Mouse (Mus musculus): ENCODE measurements around the gene Reep3. TPM values are rescaled to one million over a fixed set of nuclear protein-coding genes. Genes with fewer than 3 reads are reported as not detected.
A peak's percentile ranks its signal among the peaks of the same experiment; 100 is the strongest.

Gene Reep3
- polyA plus RNA-seq, 1 experiment, result 22.6 TPM

DNA sequence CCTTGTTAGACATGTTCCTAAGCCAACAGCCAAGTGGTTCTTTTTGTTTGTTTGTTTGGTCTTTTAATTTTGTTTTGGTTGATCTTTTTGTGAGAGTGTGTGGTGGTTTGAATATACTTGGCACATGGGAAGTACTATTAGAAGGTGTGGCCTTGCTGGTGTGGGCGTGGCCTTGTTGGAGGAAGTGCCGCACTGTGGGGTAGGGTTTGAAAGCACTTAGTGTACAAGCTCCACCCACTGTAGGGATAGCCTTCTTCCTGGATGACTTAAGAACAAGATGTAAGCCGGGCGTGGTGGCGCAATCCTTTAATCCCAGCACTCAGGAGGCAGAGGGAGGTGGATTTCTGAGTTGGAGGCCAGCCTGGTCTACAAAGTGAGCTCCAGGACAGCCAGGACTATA, 113.7 kb downstream of the Reep3 start:
- no peak for DNase-seq (ENCODE audit: extremely low spot score in 1 of 2, low spot score in 1 of 2)

DNA sequence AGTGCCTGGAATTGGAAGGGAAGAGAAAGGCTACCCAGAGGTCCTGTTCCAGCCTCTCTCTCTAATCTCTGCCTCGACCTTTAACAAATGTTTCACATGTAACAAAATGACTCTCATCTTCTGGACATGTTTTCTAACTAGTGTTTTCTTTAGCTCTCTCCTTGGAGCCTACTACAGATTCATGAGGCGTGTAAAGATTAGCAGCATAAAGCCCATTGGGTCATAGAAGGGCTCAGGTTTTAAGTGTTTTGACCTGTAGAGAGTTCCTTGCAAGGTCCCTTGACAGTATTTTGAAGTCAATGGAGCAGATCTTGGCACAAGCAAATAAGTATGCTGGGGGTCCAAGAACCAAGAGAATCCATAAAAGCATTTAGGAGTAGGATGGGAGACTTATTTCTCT, 118.5 kb downstream of the Reep3 start:
- DNase-seq (ENCODE audit: extremely low spot score in 1 of 2, low spot score in 1 of 2), result no peak

DNA sequence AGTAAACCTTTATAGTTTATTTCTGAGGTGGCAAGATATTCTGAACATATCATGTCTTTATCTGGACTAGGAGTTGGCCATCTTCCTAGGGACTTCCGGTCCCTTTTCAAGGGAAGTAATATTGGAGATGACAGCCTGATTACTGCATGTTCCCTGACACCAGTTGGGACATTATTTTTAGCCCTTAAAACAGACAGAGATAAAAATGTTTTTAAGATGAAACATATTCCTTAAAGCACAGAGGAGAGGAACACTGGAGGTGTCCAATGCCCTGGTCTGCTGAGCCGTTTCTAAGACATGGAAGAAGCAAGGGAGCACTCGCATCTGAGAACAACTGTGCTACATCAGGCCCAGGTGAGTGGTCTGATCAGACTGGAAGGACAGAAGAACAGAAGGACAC, 119.7 kb downstream of the Reep3 start:
- DNase-seq (ENCODE audit: extremely low spot score in 1 of 2, low spot score in 1 of 2), result no peak

DNA sequence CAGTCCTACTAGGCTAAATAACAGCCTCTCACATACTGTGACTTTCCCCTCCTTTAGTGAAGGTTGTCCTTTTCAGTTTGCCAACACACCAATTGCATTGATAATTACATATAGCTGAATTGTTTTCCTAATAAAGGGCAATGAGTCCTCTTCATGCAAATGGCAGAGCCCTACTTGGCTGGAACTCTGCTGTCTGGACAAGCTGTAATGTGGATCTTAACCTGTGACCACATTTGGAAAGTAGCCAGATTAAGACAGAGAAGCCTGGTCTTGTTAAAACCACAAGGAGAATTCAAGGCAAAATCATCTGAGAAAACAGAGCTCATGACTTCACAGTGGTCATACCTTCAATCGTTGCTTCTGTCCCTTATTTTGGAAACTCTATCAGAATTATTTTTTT, 121.3 kb downstream of the Reep3 start:
- no peak for DNase-seq (ENCODE audit: extremely low spot score in 1 of 2, low spot score in 1 of 2)

DNA sequence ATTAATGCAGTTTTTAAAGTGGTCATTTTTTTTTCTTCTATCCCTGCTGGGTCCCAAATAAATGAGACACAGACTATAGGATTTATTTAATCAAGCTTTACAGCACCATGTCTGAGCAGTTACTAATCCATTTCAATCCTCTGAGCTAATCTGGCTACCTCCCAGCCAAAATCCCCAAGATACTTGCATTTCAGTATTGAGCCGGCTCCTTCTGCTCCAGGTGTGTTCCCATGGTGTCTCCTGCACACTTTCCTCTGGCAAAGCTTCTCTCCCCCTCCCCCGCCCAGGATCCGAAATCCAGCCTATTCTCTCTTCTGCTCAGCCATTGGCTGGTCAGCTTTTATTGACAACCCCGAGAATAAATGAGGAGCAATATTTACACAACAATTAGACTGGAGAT, 122.3 kb downstream of the Reep3 start:
- no peak for DNase-seq (ENCODE audit: extremely low spot score in 1 of 2, low spot score in 1 of 2)

DNA sequence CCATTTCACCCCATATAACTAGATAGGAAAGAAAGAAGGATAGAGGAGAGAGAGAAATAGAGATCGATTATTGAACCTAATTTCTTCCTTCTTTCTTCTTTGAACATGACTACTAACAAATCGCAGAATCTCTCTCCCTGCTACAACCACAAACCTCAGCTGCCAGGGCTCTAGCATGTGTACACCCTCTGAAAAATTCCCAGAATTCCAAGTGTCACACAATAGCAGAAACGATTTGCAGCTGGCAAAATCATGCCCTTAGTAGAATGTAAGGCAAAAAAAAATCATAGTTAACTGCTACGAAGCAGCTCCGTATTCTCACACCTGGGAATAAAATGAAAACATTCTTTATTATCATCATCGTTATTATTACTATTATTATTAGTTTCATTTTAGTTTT, 122.9 kb downstream of the Reep3 start:
- DNase-seq (ENCODE audit: extremely low spot score in 1 of 2, low spot score in 1 of 2), result no peak

DNA sequence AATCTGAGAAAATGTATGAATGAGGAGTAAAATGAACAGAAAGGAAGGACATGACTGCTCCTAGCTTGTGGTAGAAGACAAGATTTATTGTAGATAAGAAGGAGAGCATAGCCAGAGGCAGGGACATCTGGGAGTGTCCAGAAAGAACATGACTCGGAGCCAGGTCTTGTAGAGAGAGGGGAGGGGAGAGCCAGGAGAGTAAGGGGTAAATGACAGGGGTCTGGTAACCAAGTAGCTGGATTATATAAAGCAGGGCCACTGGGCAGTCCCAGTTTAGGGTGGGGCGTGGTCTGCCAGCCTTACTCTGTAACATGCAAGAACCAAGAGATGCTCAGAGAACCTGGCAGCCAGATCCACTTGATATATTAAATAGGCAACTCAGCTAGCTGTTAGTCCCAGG, 123.5 kb downstream of the Reep3 start:
- no peak for DNase-seq (ENCODE audit: extremely low spot score in 1 of 2, low spot score in 1 of 2)

DNA sequence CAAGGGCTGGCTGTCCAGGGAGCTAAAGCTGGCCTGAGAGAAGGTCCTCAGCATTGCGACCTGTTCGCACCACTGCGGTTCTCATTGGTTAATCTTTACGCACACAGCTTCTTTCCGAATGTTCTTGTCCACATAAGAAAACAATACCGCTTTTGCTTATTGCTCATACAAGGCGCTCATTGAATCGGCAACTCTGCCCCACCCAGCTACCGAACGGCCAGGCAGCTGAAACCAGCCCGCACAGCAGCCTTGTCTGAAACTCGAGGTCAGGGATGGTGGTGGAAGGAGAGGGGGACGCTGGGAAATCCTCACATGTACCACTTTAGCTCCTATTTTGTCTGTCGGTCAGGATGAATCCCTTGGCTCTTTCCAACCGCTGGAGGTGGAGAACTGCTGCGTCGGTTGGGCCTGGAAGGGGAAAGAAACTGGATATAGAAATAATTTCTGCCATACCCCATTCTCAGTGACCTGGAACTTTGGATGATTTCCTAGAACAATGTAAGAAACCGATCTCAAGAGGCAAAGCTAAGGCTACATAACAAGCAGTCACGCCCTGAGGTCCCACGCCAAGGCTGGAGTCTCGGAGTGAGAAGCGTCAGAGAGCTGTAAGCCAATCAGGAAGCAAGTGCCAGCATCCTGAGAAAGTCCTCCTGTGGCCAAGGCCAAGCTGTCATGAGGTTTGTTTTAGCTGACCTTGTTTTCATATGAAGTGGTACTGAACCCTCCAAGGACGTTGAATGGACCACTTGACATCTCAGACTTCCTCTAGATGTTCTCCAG, 126.2 kb downstream of the Reep3 start:
- DNase-seq (ENCODE audit: extremely low spot score in 1 of 2, low spot score in 1 of 2), result no peak

DNA sequence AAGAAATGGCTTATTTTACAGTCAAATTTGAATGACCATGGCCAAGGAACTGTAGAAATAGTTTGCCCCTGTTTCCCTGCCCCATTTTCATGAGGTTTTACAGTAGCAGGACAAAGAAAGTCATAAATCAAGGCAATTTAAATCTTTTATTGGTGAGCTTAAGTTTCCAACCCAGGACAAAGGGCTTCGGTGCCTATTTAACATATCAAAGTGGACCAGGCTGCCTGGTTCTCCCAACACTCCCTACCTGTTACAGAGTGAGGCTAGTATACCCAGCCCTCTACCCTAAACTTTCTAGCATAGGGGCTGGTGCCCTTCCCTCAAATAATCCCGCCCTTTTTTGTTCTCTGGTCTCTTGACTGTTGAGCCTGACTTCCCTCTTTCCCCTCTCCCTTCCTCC, 127.2 kb downstream of the Reep3 start:
- no peak for DNase-seq (ENCODE audit: extremely low spot score in 1 of 2, low spot score in 1 of 2)

DNA sequence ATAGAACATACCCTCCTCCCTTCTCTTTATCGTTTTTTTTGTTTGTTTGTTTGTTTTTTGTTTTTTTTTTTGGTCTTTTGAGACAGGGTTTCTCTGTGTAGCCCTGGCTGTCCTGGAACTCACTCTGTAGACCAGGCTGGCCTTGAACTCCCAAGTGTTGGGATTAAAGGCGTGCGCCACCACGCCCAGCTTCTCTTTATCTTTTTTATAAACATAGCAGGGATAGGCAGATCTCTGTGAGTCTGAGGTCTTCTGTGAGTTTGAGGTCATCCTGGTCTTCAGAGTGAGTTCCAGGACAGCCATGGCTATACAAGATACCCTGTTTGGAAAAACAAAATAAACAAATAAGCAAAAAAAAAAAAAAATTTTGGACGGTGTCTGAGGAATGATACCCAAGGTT, 127.7 kb downstream of the Reep3 start:
- no peak for DNase-seq (ENCODE audit: extremely low spot score in 1 of 2, low spot score in 1 of 2)

DNA sequence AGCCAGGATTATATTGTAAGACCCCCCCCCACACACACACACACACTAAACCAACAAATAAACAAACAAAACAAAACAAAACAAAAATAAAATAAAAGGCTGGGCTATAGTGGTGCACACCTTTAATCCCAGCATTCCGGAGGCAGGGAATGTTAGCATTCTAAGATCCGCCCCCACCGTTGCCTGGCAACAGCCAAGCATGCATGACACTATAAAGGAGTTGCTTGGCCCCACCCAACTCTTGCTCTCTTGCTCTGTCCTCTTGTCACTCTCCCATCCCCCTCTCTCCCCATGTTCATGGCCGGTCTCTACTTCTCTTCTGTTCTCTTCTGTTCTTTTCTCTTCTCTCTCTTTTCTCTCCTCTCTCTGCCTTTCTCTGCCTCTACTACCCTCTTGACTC, 128.2 kb downstream of the Reep3 start:
- DNase-seq (ENCODE audit: extremely low spot score in 1 of 2, low spot score in 1 of 2), result no peak

DNA sequence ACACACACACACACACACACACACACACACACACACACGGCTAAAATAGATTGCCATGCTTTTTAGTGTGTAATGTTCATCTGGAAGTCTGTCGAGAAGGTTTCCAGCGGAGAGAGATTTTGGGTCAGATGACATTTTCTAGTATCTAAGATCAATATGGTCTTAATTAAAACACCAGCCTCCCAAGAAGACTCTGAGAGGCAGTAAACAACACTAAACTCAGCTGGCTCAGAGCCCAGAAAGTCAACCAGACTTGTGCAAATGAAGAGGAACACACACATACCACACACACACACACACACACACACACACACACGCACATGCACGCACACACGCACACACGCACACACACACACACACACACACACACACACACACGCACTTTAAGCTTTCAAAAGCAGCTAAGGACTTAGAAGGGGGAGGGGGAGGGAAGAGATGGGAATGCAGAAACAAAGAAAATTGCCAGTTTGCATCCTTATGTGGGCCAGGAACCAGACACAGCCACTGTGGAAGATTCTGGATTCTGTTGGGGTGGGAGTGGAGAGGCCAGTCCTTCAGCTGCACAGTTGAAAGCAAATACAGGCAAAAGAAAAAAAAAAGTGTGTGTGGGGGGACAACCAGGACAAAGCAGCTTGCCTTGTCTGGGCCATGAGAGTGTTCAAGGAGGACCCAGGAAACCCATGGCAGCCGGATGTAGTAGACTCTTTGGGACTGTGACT, 130.2 kb downstream of the Reep3 start:
- peak in 1 of 2 experiments; percentile 38 for DNase-seq (ENCODE audit: extremely low spot score in 1 of 2, low spot score in 1 of 2)

DNA sequence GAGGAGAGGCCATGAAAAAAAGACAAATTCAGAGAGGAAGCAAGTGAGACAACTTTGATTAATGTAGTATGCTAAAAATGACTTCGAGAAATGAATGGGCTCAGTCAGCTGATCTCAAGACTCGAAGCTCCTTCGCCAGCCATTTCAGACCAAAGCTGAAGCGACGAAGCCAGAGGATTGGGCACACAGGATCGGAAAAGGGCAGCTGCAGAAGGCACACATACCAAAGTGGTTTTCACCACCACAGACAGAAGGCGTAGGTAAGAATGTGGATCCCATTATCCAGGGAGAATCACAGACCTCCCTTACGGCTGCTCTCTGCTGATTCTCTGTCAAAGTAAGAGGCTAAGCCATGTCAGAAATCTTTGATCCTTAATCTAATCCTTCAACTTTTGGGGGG, 136.6 kb downstream of the Reep3 start:
- DNase-seq (ENCODE audit: extremely low spot score in 1 of 2, low spot score in 1 of 2), result no peak

Other genes with a start within 250 kb of the Reep3 start
- gene Jmjd1c, start 820 bp downstream of the Reep3 start, polyA plus RNA-seq (2012; rRNA removed), result 34.2 and 37.8 TPM in 2 replicates
- 18.6 and 19.7 TPM in 2 replicates for gene Nrbf2, start 188.4 kb upstream of the Reep3 start, polyA plus RNA-seq (2012; rRNA removed)